Mouse (Mus musculus): ENCODE data around the gene Cacnb4.

GRCm38 (mm10) chr2:52686601-52687000, 10.0 kb upstream of the Cacnb4 start:
- no peak for TF ChIP-seq POLR2A (IDR thresholded peaks at IDR 0.05; ENCODE audit: borderline replicate concordance, low read depth, low read length)
- TF ChIP-seq CTCF (IDR thresholded peaks at IDR 0.05; ENCODE audit: low read depth, low read length): no peak

Data from bone marrow macrophage, adult 2 months (primary cell).